Mouse (Mus musculus): ENCODE measurements around the gene Atp6v0c.

GRCm38 (mm10) chr17:24203611-24204534 is 34.4 kb upstream of the Atp6v0c start:
- no peak for TF ChIP-seq CTCF (IDR thresholded peaks at IDR 0.05; ENCODE audit: borderline replicate concordance, insufficient read depth, low read depth, low read length)
- TF ChIP-seq POLR2A (IDR thresholded peaks at IDR 0.05; ENCODE audit: borderline replicate concordance, insufficient read depth, low read length), result no peak

Measured in cerebellum, adult 2 months (tissue).